Mouse (Mus musculus) G1E (cell line): ENCODE measurements around the gene Sema5a.

Experiments
- CTCF ChIP-seq: IDR thresholded peaks from 2 replicates; pipeline ENCODE4 v1.5.1; 2012; ENCODE audit warnings: low read depth, low read length, inconsistent platforms, mixed read lengths
- GATA2 ChIP-seq: IDR thresholded peaks from 2 replicates; pipeline ENCODE4 v1.6.1; 2012; ENCODE audit warnings: low read depth, low read length, inconsistent platforms, borderline replicate concordance
- POLR2AphosphoS5 ChIP-seq: IDR thresholded peaks from 2 replicates; pipeline ENCODE4 v1.6.1; 2012; ENCODE audit warnings: low read depth, low read length, inconsistent platforms; ENCODE audit not compliant: insufficient replicate concordance

DNA sequence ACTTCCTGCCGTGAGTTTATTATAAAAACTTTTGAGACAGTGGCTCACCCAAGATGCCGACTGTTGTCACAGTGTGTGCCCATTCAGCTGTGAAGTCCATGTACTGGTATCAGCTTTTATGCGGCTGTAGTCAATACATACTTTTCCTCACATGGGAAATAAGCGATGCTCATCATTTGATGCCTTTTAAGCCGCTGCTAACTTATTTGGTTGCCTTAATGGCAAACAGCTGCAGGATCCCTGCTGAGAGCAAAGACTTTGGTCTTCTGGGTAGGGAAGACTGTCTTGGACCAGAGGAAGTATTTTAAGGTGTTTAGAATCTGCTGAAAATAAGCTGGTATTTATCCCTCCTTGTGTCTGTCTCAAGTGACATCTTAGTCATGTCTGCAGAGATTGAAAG, 2.7 kb downstream of the Sema5a start:
- TF ChIP-seq CTCF (no peak), GATA2 (no peak), POLR2AphosphoS5 (no peak)
